Mouse (Mus musculus): Measurements from ENCODE around the gene Mylpf. TPM values are rescaled to one million over a fixed set of nuclear protein-coding genes. Genes with fewer than 3 reads are reported as not detected.

Mylpf gene
- polyA plus RNA-seq (2012), result 1.6 and 3.1 TPM in 2 replicates

GRCm38 (mm10) chr7:127208553-127209438, at the start of gene Mylpf:
Gene Mylpf, plus strand, starts transcription at chr7:127208890.

GRCm38 (mm10) chr7:127195544-127196295, 13.0 kb upstream of the Mylpf start, which contains the start of gene Cd2bp2:
Gene Cd2bp2, minus strand, starts transcription at chr7:127196050.

GRCm38 (mm10) chr7:127208295-127208552, 466 bp upstream of the Mylpf start, which contains the start of gene Tbc1d10b:
Gene Tbc1d10b, minus strand, starts transcription at chr7:127208468.

GRCm38 (mm10) chr7:127232622-127233367, 24.1 kb downstream of the Mylpf start, which contains the start of the genes Zfp553 and Sept1:
Gene Zfp553, plus strand, starts transcription at chr7:127233061.
Gene Sept1, minus strand, starts transcription at chr7:127233130.

GRCm38 (mm10) chr7:127243870-127244657, 35.4 kb downstream of the Mylpf start, which contains the start of gene Zfp771:
Gene Zfp771, plus strand, starts transcription at chr7:127244274.

GRCm38 (mm10) chr7:127260309-127261111, 51.8 kb downstream of the Mylpf start, which contains the start of gene Dctpp1:
Gene Dctpp1, minus strand, starts transcription at chr7:127260709.

Other genes starting within 250 kb of the Mylpf start
- gene Cdipt, start 233.0 kb upstream of the Mylpf start, polyA plus RNA-seq (2012), result 127 and 143 TPM in 2 replicates
- gene Cdiptos, start 232.8 kb upstream of the Mylpf start, polyA plus RNA-seq (2012), result 0.74 and 0.75 TPM in 2 replicates
- gene Mvp, start 194.3 kb upstream of the Mylpf start, polyA plus RNA-seq (2012), result 25.1 and 28.0 TPM in 2 replicates
- gene Pagr1b, start 192.4 kb upstream of the Mylpf start, polyA plus RNA-seq (2012), result 9.4 TPM in 1 of 2 replicates, not detected in the other
- gene Pagr1a, start 191.5 kb upstream of the Mylpf start, polyA plus RNA-seq (2012), result 67.0 and 68.3 TPM in 2 replicates
- gene Gm42742, start 187.8 kb upstream of the Mylpf start, polyA plus RNA-seq (2012), result 146 and 149 TPM in 2 replicates
- gene Prrt2, start 187.7 kb upstream of the Mylpf start, polyA plus RNA-seq (2012), result 0.61 and 0.66 TPM in 2 replicates
- 845 and 941 TPM in 2 replicates for gene Maz, start 181.9 kb upstream of the Mylpf start, polyA plus RNA-seq (2012)
- 29.9 and 30.8 TPM in 2 replicates for gene Kif22, start 166.4 kb upstream of the Mylpf start, polyA plus RNA-seq (2012)
- gene Zg16, start 121.6 kb upstream of the Mylpf start, polyA plus RNA-seq (2012), result 0.86 and 0.89 TPM in 2 replicates
- gene AI467606, start 117.5 kb upstream of the Mylpf start, polyA plus RNA-seq (2012), result 106 and 120 TPM in 2 replicates
- gene Qprt, start 86.7 kb upstream of the Mylpf start, polyA plus RNA-seq (2012), result 1.9 and 3.5 TPM in 2 replicates
- 137 and 157 TPM in 2 replicates for gene Spn, start 71.1 kb upstream of the Mylpf start, polyA plus RNA-seq (2012)
- 56.3 and 72.8 TPM in 2 replicates for gene Cd2bp2, start 12.8 kb upstream of the Mylpf start, polyA plus RNA-seq (2012)
- 65.6 and 68.1 TPM in 2 replicates for gene Tbc1d10b, start 422 bp upstream of the Mylpf start, polyA plus RNA-seq (2012)
- gene Zfp553, start 24.2 kb downstream of the Mylpf start, polyA plus RNA-seq (2012), result 21.1 and 24.7 TPM in 2 replicates
- gene Sept1, start 24.2 kb downstream of the Mylpf start, polyA plus RNA-seq (2012), result 148 and 225 TPM in 2 replicates
- gene Zfp771, start 35.4 kb downstream of the Mylpf start, polyA plus RNA-seq (2012), result 82.3 and 89.5 TPM in 2 replicates
- gene Dctpp1, start 51.8 kb downstream of the Mylpf start, polyA plus RNA-seq (2012), result 154 and 169 TPM in 2 replicates
- gene Sephs2, start 65.2 kb downstream of the Mylpf start, polyA plus RNA-seq (2012), result 27.0 and 35.1 TPM in 2 replicates
- 25.1 and 29.6 TPM in 2 replicates for gene Itgal, start 87.4 kb downstream of the Mylpf start, polyA plus RNA-seq (2012)
- gene Zfp768, start 136.7 kb downstream of the Mylpf start, polyA plus RNA-seq (2012), result 29.2 and 33.9 TPM in 2 replicates
- gene Zfp747, start 167.2 kb downstream of the Mylpf start, polyA plus RNA-seq (2012), result 5.6 and 7.2 TPM in 2 replicates
- gene 9130019O22Rik, start 178.3 kb downstream of the Mylpf start, polyA plus RNA-seq (2012), result 0.43 and 0.74 TPM in 2 replicates
- 8.6 and 11.3 TPM in 2 replicates for gene E430018J23Rik, start 184.7 kb downstream of the Mylpf start, polyA plus RNA-seq (2012)
- 1.5 and 1.8 TPM in 2 replicates for gene Zfp764, start 197.9 kb downstream of the Mylpf start, polyA plus RNA-seq (2012)
- gene Zfp688, start 213.2 kb downstream of the Mylpf start, polyA plus RNA-seq (2012), result 11.3 and 11.9 TPM in 2 replicates
- gene Zfp689, start 240.3 kb downstream of the Mylpf start, polyA plus RNA-seq (2012), result 11.6 and 13.2 TPM in 2 replicates

Data from megakaryocyte-erythroid progenitor cell, adult 5 weeks (primary cell).